ENCODE assay signal across 22 mouse cellular contexts in genomic region chr14:31161191-31161590, GRCm38 (mm10). TPM values are rescaled to one million over a fixed set of nuclear protein-coding genes. Genes with fewer than 3 reads are reported as not detected.
"Had no signal": no experiment of that assay in that cellular context is flagged by ENCODE, and none has a peak within 500 bp of the region (broad histone marks: within the 10 kb centered on the region; RNA-seq: fewer than 3 reads in every experiment).

No protein-coding gene starts in this region.

- H3K4me2 ChIP-seq: kidney, embryonic 15.5 days; lung, embryonic 15.5 days; midbrain, embryonic 13.5 days; neural tube, embryonic 13.5 days had no signal

- H3K9ac ChIP-seq: intestine, embryonic 15.5 days; kidney, embryonic 15.5 days; lung, embryonic 15.5 days; midbrain, embryonic 13.5 days; neural tube, embryonic 13.5 days had no signal

- H3K4me1 ChIP-seq: intestine, embryonic 15.5 days; lung, embryonic 15.5 days had no signal

- DNase-seq: kidney, adult 11 months; kidney, adult 8-10 months; kidney, postnatal 10 days; kidney, postnatal 36 days; layer of hippocampus, postnatal 36 days; lung, adult 18-20 months; lung, postnatal 10 days; lung, postnatal 36 days; thymus, adult 2 months; thymus, postnatal 14 days; thymus, postnatal 4 days had no signal

- H3K27ac ChIP-seq: intestine, embryonic 15.5 days; kidney, embryonic 15.5 days; left cerebral cortex, adult 2 months; lung, embryonic 15.5 days; midbrain, embryonic 10.5 days; midbrain, embryonic 13.5 days; neural tube, embryonic 13.5 days had no signal

- H3K4me3 ChIP-seq: intestine, embryonic 15.5 days; kidney, embryonic 15.5 days; left cerebral cortex, adult 2 months; lung, embryonic 15.5 days; midbrain, embryonic 10.5 days; midbrain, embryonic 13.5 days; myocyte; neural tube, embryonic 13.5 days had no signal

- H3K27me3 ChIP-seq: intestine, embryonic 15.5 days; kidney, embryonic 15.5 days; lung, embryonic 15.5 days; midbrain, embryonic 13.5 days; neural tube, embryonic 13.5 days had no signal

- H3K9me3 ChIP-seq: intestine, embryonic 15.5 days; kidney, embryonic 15.5 days; lung, embryonic 15.5 days; midbrain, embryonic 10.5 days; midbrain, embryonic 13.5 days; neural tube, embryonic 13.5 days had no signal

- H3K36me3 ChIP-seq: intestine, embryonic 15.5 days; kidney, embryonic 15.5 days; lung, embryonic 15.5 days; midbrain, embryonic 10.5 days; midbrain, embryonic 13.5 days; neural tube, embryonic 13.5 days had no signal

- ATAC-seq: midbrain, embryonic 13.5 days; midbrain, embryonic 16.5 days had no signal

RNA-seq across cellular contexts. Expression of gene Stab1, which starts 7.2 kb away (rescaled TPM):
- total RNA-seq: monocyte, adult 5-6 weeks had no signal

RNA-seq across cellular contexts. Expression of gene Nt5dc2, which starts 30.3 kb away (rescaled TPM):
- total RNA-seq: monocyte, adult 5-6 weeks had no signal

RNA-seq across cellular contexts. Expression of gene Tnnc1, which starts 46.9 kb away (rescaled TPM):
- total RNA-seq: monocyte, adult 5-6 weeks; neutrophil, adult 5-6 weeks had no signal
